Mouse (Mus musculus): ENCODE measurements at regions not wholly inside any gene's neighbourhood (a gene's known extent, or its start where the extent isn't known, plus 50 kb on each side); places are given as distances from the start of the nearest gene placed in this dataset.
"Not testable (repeated sequence)": the region's sequence is repeated elsewhere in the genome, so short reads cannot be mapped to it uniquely, and the experiment has no call there.

GRCm38 (mm10) chr1:47285639-47286038, 393.0 kb upstream of the Slc39a10 start:
- DNase-seq: no peak

- no peak for DNase-seq
These were observed 385.8 kb upstream of the Slc39a10 start for GRCm38 (mm10) chr1:47278321-47279020.

- DNase-seq: peak; percentile 1 to 4
These were observed 385.2 kb upstream of the Slc39a10 start for GRCm38 (mm10) chr1:47277839-47278238.

- DNase-seq: no peak
These were observed 379.5 kb upstream of the Slc39a10 start for GRCm38 (mm10) chr1:47272131-47272530.

- DNase-seq: no peak
These were observed 371.0 kb upstream of the Slc39a10 start for GRCm38 (mm10) chr1:47263611-47264010.

GRCm38 (mm10) chr1:47261505-47262130, 369.0 kb upstream of the Slc39a10 start:
- DNase-seq: no peak

GRCm38 (mm10) chr1:47250706-47251105, 358.1 kb upstream of the Slc39a10 start:
- not testable (repeated sequence) for DNase-seq

- DNase-seq: no peak
These were observed 324.4 kb upstream of the Slc39a10 start for GRCm38 (mm10) chr1:47217088-47217487.

GRCm38 (mm10) chr1:47216419-47217002, 323.9 kb upstream of the Slc39a10 start:
- no peak for DNase-seq

GRCm38 (mm10) chr1:47213476-47213875, 320.8 kb upstream of the Slc39a10 start:
- no peak for DNase-seq

- DNase-seq: no peak
These were observed 300.3 kb upstream of the Slc39a10 start for GRCm38 (mm10) chr1:47193001-47193400.

- DNase-seq: no peak
These were observed 271.8 kb upstream of the Slc39a10 start for GRCm38 (mm10) chr1:47164417-47164816.

GRCm38 (mm10) chr1:47163808-47164410, 271.3 kb upstream of the Slc39a10 start:
- no peak for DNase-seq

- DNase-seq: not testable (repeated sequence)
These were observed 237.4 kb upstream of the Slc39a10 start for GRCm38 (mm10) chr1:47130031-47130430.

- no peak for DNase-seq
These were observed 227.0 kb upstream of the Slc39a10 start for GRCm38 (mm10) chr1:47119636-47120035.

GRCm38 (mm10) chr1:47116681-47117080, 224.0 kb upstream of the Slc39a10 start:
- not testable (repeated sequence) for DNase-seq

- no peak for DNase-seq
These were observed 219.8 kb upstream of the Slc39a10 start for GRCm38 (mm10) chr1:47112494-47112893.

- no peak for DNase-seq
These were observed 211.4 kb upstream of the Slc39a10 start for GRCm38 (mm10) chr1:47104055-47104454.

- no peak for DNase-seq
These were observed 210.8 kb upstream of the Slc39a10 start for GRCm38 (mm10) chr1:47103321-47103988.

GRCm38 (mm10) chr1:47097084-47097996, 204.7 kb upstream of the Slc39a10 start:
- no peak for DNase-seq

- no peak for DNase-seq
These were observed 201.8 kb upstream of the Slc39a10 start for GRCm38 (mm10) chr1:47094498-47094897.
